Mouse (Mus musculus) left cerebral cortex, adult 11 months (tissue): ENCODE measurements around the gene Tnnc1.

Experiments
- DNase-seq: peaks from one replicate; pipeline ENCODE4 v3.0.0; 2022; ENCODE audit warnings: low spot score

Tnnc1 gene

GRCm38 (mm10) chr14:31214684-31215083 is 6.6 kb downstream of the Tnnc1 start:
- no peak for DNase-seq

GRCm38 (mm10) chr14:31215157-31216002 is 7.3 kb downstream of the Tnnc1 start:
- DNase-seq: no peak

- no peak for DNase-seq
Measured at GRCm38 (mm10) chr14:31216846-31217245, 8.7 kb downstream of the Tnnc1 start, which contains the start of gene Nisch. Gene Nisch (minus strand): TSS chr14:31216946.

GRCm38 (mm10) chr14:31217666-31218065 is 9.6 kb downstream of the Tnnc1 start, which contains the start of gene Sema3g:
Gene Sema3g (plus strand): TSS chr14:31217860.
- no peak for DNase-seq

- DNase-seq: no peak
Measured at GRCm38 (mm10) chr14:31226978-31227377, 18.9 kb downstream of the Tnnc1 start.

GRCm38 (mm10) chr14:31228234-31228633 is 20.1 kb downstream of the Tnnc1 start:
- DNase-seq: no peak

GRCm38 (mm10) chr14:31230442-31230841 is 22.3 kb downstream of the Tnnc1 start:
- DNase-seq: no peak

GRCm38 (mm10) chr14:31232404-31233069 is 24.4 kb downstream of the Tnnc1 start:
- no peak for DNase-seq

GRCm38 (mm10) chr14:31233070-31233995 is 25.2 kb downstream of the Tnnc1 start:
- no peak for DNase-seq

GRCm38 (mm10) chr14:31233996-31234591 is 26.0 kb downstream of the Tnnc1 start:
- peak; percentile 59 for DNase-seq

- DNase-seq: no peak
Measured at GRCm38 (mm10) chr14:31237101-31237882, 29.2 kb downstream of the Tnnc1 start.

- no peak for DNase-seq
Measured at GRCm38 (mm10) chr14:31240528-31240927, 32.4 kb downstream of the Tnnc1 start.

GRCm38 (mm10) chr14:31244777-31245176 is 36.7 kb downstream of the Tnnc1 start:
- DNase-seq: no peak

- no peak for DNase-seq
Measured at GRCm38 (mm10) chr14:31245946-31246345, 37.8 kb downstream of the Tnnc1 start.

GRCm38 (mm10) chr14:31248396-31248795 is 40.3 kb downstream of the Tnnc1 start:
- no peak for DNase-seq

- DNase-seq: no peak
Measured at GRCm38 (mm10) chr14:31250222-31251083, 42.3 kb downstream of the Tnnc1 start.

GRCm38 (mm10) chr14:31251084-31251604 is 43.0 kb downstream of the Tnnc1 start, which contains the start of the genes Phf7 and Bap1:
Gene Phf7 (minus strand): TSS chr14:31251317.
Gene Bap1 (plus strand): TSS chr14:31251450.
- DNase-seq: peak; percentile 90

GRCm38 (mm10) chr14:31251626-31252025 is 43.5 kb downstream of the Tnnc1 start:
- no peak for DNase-seq

- DNase-seq: no peak
Measured at GRCm38 (mm10) chr14:31252091-31252490, 44.0 kb downstream of the Tnnc1 start.
